Mouse (Mus musculus) ES-Bruce4 (cell line): ENCODE results near the gene Taok2. TPM values are rescaled to one million over a fixed set of nuclear protein-coding genes. Genes with fewer than 3 reads are reported as not detected.
"Not testable (repeated sequence)": the region's sequence is repeated elsewhere in the genome, so short reads cannot be mapped to it uniquely, and the experiment has no call there.

Experiments used
- H3K27ac ChIP-seq: 2 replicates; pipeline ENCODE4 v1.5.1; 2012; ENCODE audit warnings: low read length, inconsistent platforms; ENCODE audit not compliant: insufficient read depth
- H3K27me3 ChIP-seq: 2 replicates; pipeline ENCODE4 v1.6.1; 2012; ENCODE audit warnings: mild to moderate bottlenecking, low read length, inconsistent platforms; ENCODE audit not compliant: control insufficient read depth, poor library complexity, insufficient read depth, severe bottlenecking
- H3K36me3 ChIP-seq: 2 replicates; pipeline ENCODE4 v1.6.1; 2012; ENCODE audit warnings: inconsistent platforms, mild to moderate bottlenecking, low read length, moderate library complexity; ENCODE audit not compliant: control insufficient read depth, poor library complexity, insufficient read depth, severe bottlenecking
- H3K4me1 ChIP-seq: one replicate; pipeline ENCODE4 v1.8.1; 2011; ENCODE audit warnings: low read length; ENCODE audit not compliant: control insufficient read depth, insufficient read depth
- H3K4me3 ChIP-seq: 2 replicates; pipeline ENCODE4 v1.5.1; 2011; ENCODE audit warnings: low read depth, mild to moderate bottlenecking, low read length
- H3K9ac ChIP-seq: 2 replicates; pipeline ENCODE4 v1.6.1; 2012; ENCODE audit warnings: low read depth, mild to moderate bottlenecking, inconsistent platforms; ENCODE audit not compliant: poor library complexity, severe bottlenecking
- H3K9me3 ChIP-seq: replicated peaks from 2 replicates; pipeline ENCODE4 v1.6.1; 2012; ENCODE audit warnings: mild to moderate bottlenecking, low read length, inconsistent platforms; ENCODE audit not compliant: control insufficient read depth, poor library complexity, insufficient read depth, severe bottlenecking
- CTCF ChIP-seq: IDR thresholded peaks from one replicate; pipeline ENCODE4 v1.8.1; 2011; ENCODE audit warnings: low read depth, low read length
- EP300 ChIP-seq: IDR thresholded peaks from 2 replicates; pipeline ENCODE4 v1.6.1; 2011; ENCODE audit warnings: low read depth, low read length; ENCODE audit not compliant: insufficient read depth
- POLR2A ChIP-seq: IDR thresholded peaks from one replicate; pipeline ENCODE4 v1.8.1; 2011; ENCODE audit warnings: low read length; ENCODE audit not compliant: insufficient read depth
- polyA plus RNA-seq: library from polyadenylated mRNA; stranded (reverse); fragments of >200 nt; gene quantifications from 2 replicates; pipeline ENCODE4 v1.2.4, GENCODE M21; 2011; ENCODE audit warnings: low read depth; ENCODE audit not compliant: missing spikeins, insufficient read depth, insufficient read length

Gene Taok2
- polyA plus RNA-seq, 1 experiment = 41.0 TPM

GRCm38 (mm10) chr7:126922624-126923060 lies 38.1 kb upstream of the Taok2 start, which contains the start of gene Tmem219:
Gene Tmem219, minus strand, starts transcription at chr7:126922917.
- Histone ChIP-seq H3K4me1 (no peaks in the 10 kb centered on the region), H3K4me3 (no peak within 1 kb of the TSS), H3K36me3 (no peaks in the 10 kb centered on the region), H3K27me3 (no peaks in the 10 kb centered on the region), H3K27ac (no peak within 1 kb of the TSS), H3K9me3 (no peaks in the 10 kb centered on the region), H3K9ac (no peak within 1 kb of the TSS)
- TF ChIP-seq EP300 (no peak), POLR2A (no peak), CTCF (no peak)

- Histone ChIP-seq H3K4me3 (no peak overlapping the region), H3K9me3 (no peaks in the 10 kb centered on the region), H3K9ac (no peak overlapping the region), H3K4me1 (no peaks in the 10 kb centered on the region), H3K27me3 (no peaks in the 10 kb centered on the region), H3K36me3 (no peaks in the 10 kb centered on the region), H3K27ac (no peak overlapping the region)
- no peak for TF ChIP-seq POLR2A
- TF ChIP-seq EP300 = no peak
- TF ChIP-seq CTCF = no peak
These were observed 37.1 kb upstream of the Taok2 start for GRCm38 (mm10) chr7:126921563-126921962.

- Histone ChIP-seq H3K27ac (no peak overlapping the region), H3K9me3 (no peaks in the 10 kb centered on the region), H3K9ac (no peak overlapping the region), H3K4me3 (no peak overlapping the region), H3K27me3 (no peaks in the 10 kb centered on the region), H3K36me3 (no peaks in the 10 kb centered on the region), H3K4me1 (no peaks in the 10 kb centered on the region)
- TF ChIP-seq EP300 = no peak
- no peak for TF ChIP-seq CTCF
- no peak for TF ChIP-seq POLR2A
These were observed 35.5 kb upstream of the Taok2 start for GRCm38 (mm10) chr7:126919973-126920372.

GRCm38 (mm10) chr7:126918356-126918755 lies 33.9 kb upstream of the Taok2 start:
- H3K27me3 ChIP-seq, H3K36me3 ChIP-seq, H3K4me1 ChIP-seq, H3K9ac ChIP-seq, H3K27ac ChIP-seq, H3K4me3 ChIP-seq, H3K9me3 ChIP-seq: not testable (repeated sequence)

- Histone ChIP-seq H3K4me3 (no peak overlapping the region), H3K9ac (no peak overlapping the region), H3K4me1 (no peaks in the 10 kb centered on the region), H3K27ac (no peak overlapping the region), H3K27me3 (no peaks in the 10 kb centered on the region), H3K36me3 (no peaks in the 10 kb centered on the region), H3K9me3 (no peaks in the 10 kb centered on the region)
- TF ChIP-seq EP300 (no peak), CTCF (no peak), POLR2A (no peak)
These were observed 30.3 kb upstream of the Taok2 start for GRCm38 (mm10) chr7:126914844-126915243.

- Histone ChIP-seq H3K4me3 (no peak overlapping the region), H3K9me3 (no peaks in the 10 kb centered on the region), H3K27ac (no peak overlapping the region), H3K9ac (no peak overlapping the region), H3K27me3 (no peaks in the 10 kb centered on the region), H3K4me1 (peaks cover 3% of the 10 kb centered on the region), H3K36me3 (no peaks in the 10 kb centered on the region)
- TF ChIP-seq EP300 (no peak), POLR2A (no peak), CTCF (no peak)
These were observed 21.1 kb upstream of the Taok2 start for GRCm38 (mm10) chr7:126905590-126905989.

- not testable (repeated sequence) for H3K27ac ChIP-seq, H3K9ac ChIP-seq, H3K36me3 ChIP-seq, H3K27me3 ChIP-seq, H3K9me3 ChIP-seq, H3K4me3 ChIP-seq, H3K4me1 ChIP-seq
These were observed 15.3 kb upstream of the Taok2 start for GRCm38 (mm10) chr7:126899781-126900180.
